Mouse (Mus musculus) ES-E14 (cell line): Measurements from ENCODE around the gene Cyp2f2.

Experiments
- CHD2 ChIP-seq: IDR thresholded peaks from 2 replicates; pipeline ENCODE4 v1.6.1; 2014; ENCODE audit warnings: mild to moderate bottlenecking, low read depth, low read length, inconsistent platforms
- HCFC1 ChIP-seq: IDR thresholded peaks from 2 replicates; pipeline ENCODE4 v1.6.1; 2012; ENCODE audit warnings: low read length, inconsistent platforms, borderline replicate concordance; ENCODE audit not compliant: insufficient read depth
- MAFK ChIP-seq: IDR thresholded peaks from 2 replicates; pipeline ENCODE4 v1.6.1; 2014; ENCODE audit warnings: mild to moderate bottlenecking, low read depth, low read length, inconsistent platforms; ENCODE audit not compliant: insufficient read depth
- ZC3H11A ChIP-seq: IDR thresholded peaks from 2 replicates; pipeline ENCODE4 v1.6.1; 2012; ENCODE audit warnings: low read depth, mild to moderate bottlenecking, inconsistent platforms, low read length, borderline replicate concordance

GRCm38 (mm10) chr7:27164112-27164947 is 44.6 kb downstream of the Cyp2f2 start:
- TF ChIP-seq CHD2: no peak
- no peak for TF ChIP-seq MAFK
- TF ChIP-seq ZC3H11A: no peak
- TF ChIP-seq HCFC1: peak; percentile 63; the same call in 1 of the 2 replicates
